Mouse (Mus musculus) regulatory T cell (primary cell): ENCODE results near the gene Rad17.

Experiments
- in situ Hi-C: fragments of 300-600 bp; cut with MboI, MseI; formaldehyde crosslinking; loops from one replicate; pipeline ENCODE4 v1.15.1; 2025; ENCODE audit warnings: high pct_unique_total_duplicates

Gene Rad17

GRCm38 (mm10) chr13:100616181-100617087 lies 34.4 kb downstream of the Rad17 start, which contains the start of gene Marveld2:
TSS of gene Marveld2 (minus strand) at chr13:100616971.
- in situ Hi-C loops = no loop called here

- in situ Hi-C loops = no loop called here
Observed at GRCm38 (mm10) chr13:100612903-100613302, 37.9 kb downstream of the Rad17 start.

- in situ Hi-C loops = no loop called here
Observed at GRCm38 (mm10) chr13:100612251-100612650, 38.6 kb downstream of the Rad17 start.

- in situ Hi-C loops = no loop called here
Observed at GRCm38 (mm10) chr13:100611266-100611665, 39.6 kb downstream of the Rad17 start.

- in situ Hi-C loops = no loop called here
Observed at GRCm38 (mm10) chr13:100607756-100608155, 43.1 kb downstream of the Rad17 start.

GRCm38 (mm10) chr13:100605845-100606244 lies 45.0 kb downstream of the Rad17 start:
- in situ Hi-C loops = no loop called here

GRCm38 (mm10) chr13:100603738-100604095 lies 47.1 kb downstream of the Rad17 start:
- in situ Hi-C loops = no loop called here

- in situ Hi-C loops = no loop called here
Observed at GRCm38 (mm10) chr13:100603031-100603737, 47.7 kb downstream of the Rad17 start.

- in situ Hi-C loops = no loop called here
Observed at GRCm38 (mm10) chr13:100602239-100602902, 48.5 kb downstream of the Rad17 start.

- in situ Hi-C loops = no loop called here
Observed at GRCm38 (mm10) chr13:100601034-100601433, 49.8 kb downstream of the Rad17 start.

- in situ Hi-C loops = no loop called here
Observed at GRCm38 (mm10) chr13:100600317-100600716, 50.5 kb downstream of the Rad17 start.

- in situ Hi-C loops = no loop called here
Observed at GRCm38 (mm10) chr13:100597284-100597683, 53.6 kb downstream of the Rad17 start.

- in situ Hi-C loops = no loop called here
Observed at GRCm38 (mm10) chr13:100595552-100595885, 55.3 kb downstream of the Rad17 start.

GRCm38 (mm10) chr13:100594838-100595551 lies 55.9 kb downstream of the Rad17 start:
- in situ Hi-C loops = no loop called here

GRCm38 (mm10) chr13:100594041-100594792 lies 56.6 kb downstream of the Rad17 start:
- in situ Hi-C loops = no loop called here

GRCm38 (mm10) chr13:100588646-100589045 lies 62.2 kb downstream of the Rad17 start:
- in situ Hi-C loops = no loop called here

- in situ Hi-C loops = no loop called here
Observed at GRCm38 (mm10) chr13:100582144-100582543, 68.7 kb downstream of the Rad17 start.

- in situ Hi-C loops = no loop called here
Observed at GRCm38 (mm10) chr13:100581701-100582100, 69.2 kb downstream of the Rad17 start.

GRCm38 (mm10) chr13:100579951-100580350 lies 70.9 kb downstream of the Rad17 start:
- in situ Hi-C loops = no loop called here

GRCm38 (mm10) chr13:100579220-100579619 lies 71.6 kb downstream of the Rad17 start:
- in situ Hi-C loops = no loop called here

GRCm38 (mm10) chr13:100575950-100576349 lies 74.9 kb downstream of the Rad17 start:
- in situ Hi-C loops = no loop called here
